Mouse (Mus musculus): ENCODE results near the gene Akap1.

GRCm38 (mm10) chr11:88908557-88909211 lies 44.3 kb upstream of the Akap1 start:
- no peak for TF ChIP-seq CTCF (IDR thresholded peaks at IDR 0.05; ENCODE audit: borderline replicate concordance, control insufficient read depth, extremely low read depth, insufficient read depth, low read length, poor library complexity)
- no peak for TF ChIP-seq POLR2A (IDR thresholded peaks at IDR 0.05; ENCODE audit: control insufficient read depth, extremely low read depth, insufficient read depth, low read length, poor library complexity)
